Mouse (Mus musculus) urinary bladder, postnatal 10 days (tissue): ENCODE data around the gene Igsf11.
"Not testable (repeated sequence)": the region's sequence is repeated elsewhere in the genome, so short reads cannot be mapped to it uniquely, and the experiment has no call there.

Source experiments
- DNase-seq: peaks from one replicate; pipeline ENCODE4 v3.0.0; 2022; ENCODE audit warnings: low spot score

Gene Igsf11

GRCm38 (mm10) chr16:38983850-38984249 is 91.4 kb downstream of the Igsf11 start:
- not testable (repeated sequence) for DNase-seq

- DNase-seq, result no peak
Observed at GRCm38 (mm10) chr16:38985411-38985810, 92.9 kb downstream of the Igsf11 start.

GRCm38 (mm10) chr16:38986410-38986809 is 93.9 kb downstream of the Igsf11 start:
- DNase-seq, result no peak

- DNase-seq, result no peak
Observed at GRCm38 (mm10) chr16:38993711-38994110, 101.2 kb downstream of the Igsf11 start.

- DNase-seq, result no peak
Observed at GRCm38 (mm10) chr16:38998496-38999258, 106.2 kb downstream of the Igsf11 start.

GRCm38 (mm10) chr16:38999298-38999697 is 106.8 kb downstream of the Igsf11 start:
- DNase-seq, result no peak

GRCm38 (mm10) chr16:39006978-39007377 is 114.5 kb downstream of the Igsf11 start:
- no peak for DNase-seq

GRCm38 (mm10) chr16:39019449-39019848 is 127.0 kb downstream of the Igsf11 start:
- DNase-seq, result no peak

- no peak for DNase-seq
Observed at GRCm38 (mm10) chr16:39025989-39026736, 133.7 kb downstream of the Igsf11 start.

- no peak for DNase-seq
Observed at GRCm38 (mm10) chr16:39031350-39031749, 138.9 kb downstream of the Igsf11 start.

GRCm38 (mm10) chr16:39037257-39037656 is 144.8 kb downstream of the Igsf11 start:
- DNase-seq, result no peak

- no peak for DNase-seq
Observed at GRCm38 (mm10) chr16:39044381-39044780, 151.9 kb downstream of the Igsf11 start.

- no peak for DNase-seq
Observed at GRCm38 (mm10) chr16:39048889-39049288, 156.4 kb downstream of the Igsf11 start.

GRCm38 (mm10) chr16:39052971-39053370 is 160.5 kb downstream of the Igsf11 start:
- DNase-seq, result no peak

GRCm38 (mm10) chr16:39053779-39054178 is 161.3 kb downstream of the Igsf11 start:
- no peak for DNase-seq

- DNase-seq, result no peak
Observed at GRCm38 (mm10) chr16:39056061-39056460, 163.6 kb downstream of the Igsf11 start.

- no peak for DNase-seq
Observed at GRCm38 (mm10) chr16:39056961-39057360, 164.5 kb downstream of the Igsf11 start.

- no peak for DNase-seq
Observed at GRCm38 (mm10) chr16:39058869-39059268, 166.4 kb downstream of the Igsf11 start.

GRCm38 (mm10) chr16:39062596-39062995 is 170.1 kb downstream of the Igsf11 start:
- DNase-seq, result no peak

- no peak for DNase-seq
Observed at GRCm38 (mm10) chr16:39065576-39065975, 173.1 kb downstream of the Igsf11 start.

GRCm38 (mm10) chr16:39071431-39071830 is 179.0 kb downstream of the Igsf11 start:
- no peak for DNase-seq
